Mouse (Mus musculus) right cerebral cortex, postnatal 10 days (tissue): ENCODE results near the gene Gca.

Experiments used
- DNase-seq, 2 experiments: peaks; one replicate each; pipeline ENCODE4 v3.0.0; 2021; ENCODE audit warnings: low spot score in 2 of 2

Gene Gca

GRCm38 (mm10) chr2:62664135-62664670 is at the start of gene Gca:
Gca (plus strand) TSS chr2:62664285.
- peak; percentile 91 to 93 for DNase-seq

GRCm38 (mm10) chr2:62618934-62619341 is 45.1 kb upstream of the Gca start:
- DNase-seq = no peak

GRCm38 (mm10) chr2:62619679-62620078 is 44.4 kb upstream of the Gca start:
- no peak for DNase-seq

GRCm38 (mm10) chr2:62623024-62623441 is 41.1 kb upstream of the Gca start:
- DNase-seq = no peak

GRCm38 (mm10) chr2:62627728-62628127 is 36.4 kb upstream of the Gca start:
- no peak for DNase-seq

GRCm38 (mm10) chr2:62628356-62628755 is 35.7 kb upstream of the Gca start:
- peak; percentile 65 to 80 for DNase-seq

- DNase-seq = peak; percentile 44 to 52
Measured at GRCm38 (mm10) chr2:62630446-62630845, 33.6 kb upstream of the Gca start.

- no peak for DNase-seq
Measured at GRCm38 (mm10) chr2:62639869-62640268, 24.2 kb upstream of the Gca start.

- peak in 1 of 2 experiments; percentile 68 for DNase-seq
Measured at GRCm38 (mm10) chr2:62643405-62644305, 20.4 kb upstream of the Gca start.

GRCm38 (mm10) chr2:62644891-62645290 is 19.2 kb upstream of the Gca start:
- DNase-seq = no peak

- DNase-seq = no peak
Measured at GRCm38 (mm10) chr2:62645475-62645874, 18.6 kb upstream of the Gca start.

- peak in 1 of 2 experiments; percentile 61 for DNase-seq
Measured at GRCm38 (mm10) chr2:62646014-62646645, 18.0 kb upstream of the Gca start, which contains the start of gene Ifih1. Ifih1 (minus strand) TSS chr2:62646255.

- DNase-seq = no peak
Measured at GRCm38 (mm10) chr2:62646671-62647289, 17.3 kb upstream of the Gca start.

GRCm38 (mm10) chr2:62651890-62652289 is 12.2 kb upstream of the Gca start:
- DNase-seq = no peak

GRCm38 (mm10) chr2:62652466-62652865 is 11.6 kb upstream of the Gca start:
- no peak for DNase-seq

- peak; percentile 84 to 85 for DNase-seq
Measured at GRCm38 (mm10) chr2:62654519-62655338, 9.4 kb upstream of the Gca start.

GRCm38 (mm10) chr2:62656072-62656471 is 8.0 kb upstream of the Gca start:
- DNase-seq = no peak

GRCm38 (mm10) chr2:62660565-62660964 is 3.5 kb upstream of the Gca start:
- no peak for DNase-seq

GRCm38 (mm10) chr2:62662560-62662959 is 1.5 kb upstream of the Gca start:
- no peak for DNase-seq

- DNase-seq = no peak
Measured at GRCm38 (mm10) chr2:62664839-62665238, 754 bp downstream of the Gca start.

- no peak for DNase-seq
Measured at GRCm38 (mm10) chr2:62665536-62665935, 1.5 kb downstream of the Gca start.
